Mouse (Mus musculus) adrenal gland, adult 10 weeks (tissue): ENCODE measurements around the gene Aak1. TPM values are rescaled to one million over a fixed set of nuclear protein-coding genes. Genes with fewer than 3 reads are reported as not detected.

ENCODE experiments used
- polyA plus RNA-seq: library from polyadenylated mRNA; stranded (reverse); fragments of 350-450 nt; fragmentation: Illumina TruSeq; extraction: RNeasy Lipid Tissue Mini Kit (QIAGEN cat#74804); gene quantifications from one replicate; pipeline ENCODE4 v1.2.3, GENCODE M21; 2014; ENCODE audit warnings: low read depth, low replicate concordance

Gene Aak1
- polyA plus RNA-seq = 25.4 TPM

DNA sequence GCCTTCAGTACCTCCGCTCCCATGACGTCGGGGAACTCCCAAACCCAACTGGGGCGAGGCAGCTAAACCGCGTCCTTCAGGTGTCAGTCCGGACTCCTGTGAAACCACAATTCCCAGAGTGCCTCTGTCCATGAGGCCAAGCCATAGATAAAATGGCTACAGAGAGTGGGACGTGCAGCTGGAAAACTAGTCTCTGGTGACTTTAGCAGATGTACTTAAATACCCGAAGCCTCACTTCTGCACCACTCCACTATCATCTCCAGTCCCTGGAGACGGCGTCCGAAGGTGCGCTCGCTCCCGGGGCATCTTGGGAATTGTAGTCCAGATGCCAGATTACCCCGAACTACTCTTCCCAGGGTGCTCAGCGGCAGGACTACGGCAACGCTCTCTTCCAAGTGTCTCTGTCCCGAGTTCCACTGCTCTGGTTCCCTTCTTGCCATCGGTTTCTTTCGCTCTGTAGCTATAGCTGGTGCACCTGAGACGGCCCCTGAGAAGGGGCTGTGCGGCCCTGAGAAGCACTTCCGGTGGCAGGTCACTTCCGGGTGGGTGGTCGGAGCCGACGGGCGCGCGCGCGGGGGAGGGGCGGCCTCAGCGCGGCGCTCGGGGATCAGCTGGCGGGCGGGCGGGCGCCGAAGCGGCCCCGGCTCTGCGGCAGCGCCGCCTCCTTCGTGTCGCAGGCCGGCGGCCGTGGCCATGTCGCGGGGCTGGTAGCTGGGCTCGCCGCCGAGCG, at the start of gene Aak1:
Gene Aak1, plus strand, starts transcription at position 603 of the 730 bp plus-strand sequence.

DNA sequence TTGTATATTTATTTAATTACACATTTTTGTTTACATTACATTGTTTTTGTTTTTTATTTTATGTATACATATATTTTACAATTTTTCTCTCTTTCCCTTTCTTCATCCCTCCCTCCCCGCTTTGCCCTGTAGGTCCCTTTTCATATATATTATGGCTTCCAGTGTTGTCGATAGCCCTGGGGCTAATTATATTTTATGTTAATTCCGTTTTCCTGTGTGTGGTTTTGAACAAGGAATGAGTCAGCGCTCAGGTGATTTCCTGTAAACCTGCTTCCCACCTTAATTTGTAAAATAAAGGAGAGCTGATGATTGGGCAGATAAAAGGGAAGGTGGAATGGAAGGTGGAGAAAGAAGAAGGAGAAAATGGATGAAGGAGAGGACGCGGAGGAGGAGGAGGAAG, 159.6 kb downstream of the Aak1 start, which contains the start of gene Nfu1:
Gene Nfu1, plus strand, starts transcription at position 350 of the 400 bp plus-strand sequence.

DNA sequence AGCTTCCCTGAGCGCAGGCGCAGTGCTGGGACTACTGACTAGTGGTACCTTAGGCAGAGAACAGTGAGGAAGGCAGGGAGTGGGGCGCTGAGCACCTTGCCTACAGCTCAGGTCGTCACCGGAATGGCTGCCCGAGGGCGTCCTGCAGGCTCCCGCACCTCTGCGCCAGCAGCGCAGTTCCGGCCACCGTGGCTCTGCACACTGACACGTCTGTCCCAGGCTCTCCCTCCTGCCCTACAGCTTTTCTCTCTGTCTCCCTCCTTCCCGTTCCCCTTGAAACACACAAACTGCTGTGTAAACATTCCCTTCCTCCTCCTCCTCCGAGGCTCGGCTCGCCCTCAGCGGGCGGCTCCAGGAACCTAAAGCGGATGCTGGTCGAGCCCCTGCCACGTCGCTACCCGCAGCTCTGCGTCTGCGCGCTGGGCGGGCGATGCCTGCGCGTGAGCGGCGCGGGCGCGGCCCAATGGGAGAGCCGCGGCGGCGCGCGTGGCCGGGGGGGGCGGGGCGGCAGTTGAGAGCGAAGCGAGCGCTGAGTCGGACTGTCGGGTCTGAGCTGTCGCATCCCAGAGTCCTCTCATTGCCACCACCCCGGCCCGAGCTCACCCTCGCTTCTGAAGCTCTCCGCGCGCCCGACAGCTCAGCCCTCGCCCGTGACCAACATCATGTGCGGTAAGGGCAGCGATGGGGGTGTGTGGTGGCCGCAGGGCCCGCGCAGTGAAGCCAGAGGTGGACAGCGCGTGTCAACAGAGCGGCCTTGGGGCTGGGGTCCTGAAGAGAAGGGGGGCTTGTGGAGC, 193.2 kb downstream of the Aak1 start, which contains the start of gene Gfpt1:
Gene Gfpt1, plus strand, starts transcription at position 510 of the 794 bp plus-strand sequence.

Other genes with a start within 250 kb of the Aak1 start
- gene Asprv1, start 221.4 kb upstream of the Aak1 start, polyA plus RNA-seq = not detected
- 6.5 TPM for gene Mxd1, start 180.4 kb upstream of the Aak1 start, polyA plus RNA-seq
- 148 TPM for gene Snrnp27, start 165.0 kb upstream of the Aak1 start, polyA plus RNA-seq
- 48.9 TPM for gene Gmcl1, start 116.1 kb upstream of the Aak1 start, polyA plus RNA-seq
- gene Anxa4, start 55.9 kb upstream of the Aak1 start, polyA plus RNA-seq = 107 TPM
- gene Nfu1, start 159.7 kb downstream of the Aak1 start, polyA plus RNA-seq = 62.4 TPM
- gene Gfpt1, start 193.3 kb downstream of the Aak1 start, polyA plus RNA-seq = 71.7 TPM